Mouse (Mus musculus) hindbrain, embryonic 15.5 days (tissue): Measurements from ENCODE around the gene Pam. TPM values are rescaled to one million over a fixed set of nuclear protein-coding genes. Genes with fewer than 3 reads are reported as not detected.
A peak's percentile ranks its signal among the peaks of the same experiment; 100 is the strongest.
"Not testable (repeated sequence)": the region's sequence is repeated elsewhere in the genome, so short reads cannot be mapped to it uniquely, and the experiment has no call there.

ENCODE experiments used
- ATAC-seq: fragments of 200-750 bp; cut with Nextera tagmentation; 2 replicates; pipeline ENCODE4 v1.8.0; 2017; ENCODE audit warnings: low read depth, moderate number of reproducible peaks, moderate TSS enrichment; ENCODE audit not compliant: low FRiP score
- H3K27ac ChIP-seq: fragments of 300-500 bp; sonication (generic); replicated peaks from 2 replicates; pipeline ENCODE4 v1.5.1; 2015; ENCODE audit warnings: mild to moderate bottlenecking, inconsistent platforms
- H3K27me3 ChIP-seq: fragments of 300-500 bp; sonication (generic); 2 replicates; pipeline ENCODE4 v1.6.1; 2015; ENCODE audit warnings: control low read depth, inconsistent platforms
- H3K36me3 ChIP-seq: fragments of 300-500 bp; sonication (generic); 2 replicates; pipeline ENCODE4 v1.6.1; 2015; ENCODE audit warnings: control low read depth, inconsistent platforms
- H3K4me1 ChIP-seq: fragments of 300-500 bp; sonication (generic); replicated peaks from 2 replicates; pipeline ENCODE4 v1.6.1; 2015; ENCODE audit warnings: control low read depth, inconsistent platforms
- H3K4me2 ChIP-seq: fragments of 300-500 bp; sonication (generic); 2 replicates; pipeline ENCODE4 v1.6.1; 2015; ENCODE audit warnings: moderate library complexity, mild to moderate bottlenecking, inconsistent platforms
- H3K4me3 ChIP-seq: fragments of 300-500 bp; sonication (generic); 2 replicates; pipeline ENCODE4 v1.5.1; 2015; ENCODE audit warnings: mild to moderate bottlenecking, inconsistent platforms
- H3K9ac ChIP-seq: fragments of 300-500 bp; sonication (generic); 2 replicates; pipeline ENCODE4 v1.6.1; 2015; ENCODE audit warnings: inconsistent platforms
- H3K9me3 ChIP-seq: fragments of 300-500 bp; sonication (generic); 2 replicates; pipeline ENCODE4 v1.6.1; 2016; ENCODE audit warnings: control low read depth, inconsistent platforms
- WGBS: fragments of 180-500 bp; shearing (Covaris S2); methylation state at CpG from one replicate; pipeline ENCODE4 v1.1.7; 2015; 5-methylcytosine and 5-hydroxymethylcytosine counted together
- polyA plus RNA-seq: library from polyadenylated mRNA; unstranded; fragments of >200 nt; fragmentation: Nextera tagmentation; extraction: Ambion mirVana; gene quantifications from 2 replicates; pipeline ENCODE4 v1.2.1, GENCODE M21; 2015

Gene Pam
- polyA plus RNA-seq, 1 experiment from 2014 or later, result 29.8 TPM

DNA sequence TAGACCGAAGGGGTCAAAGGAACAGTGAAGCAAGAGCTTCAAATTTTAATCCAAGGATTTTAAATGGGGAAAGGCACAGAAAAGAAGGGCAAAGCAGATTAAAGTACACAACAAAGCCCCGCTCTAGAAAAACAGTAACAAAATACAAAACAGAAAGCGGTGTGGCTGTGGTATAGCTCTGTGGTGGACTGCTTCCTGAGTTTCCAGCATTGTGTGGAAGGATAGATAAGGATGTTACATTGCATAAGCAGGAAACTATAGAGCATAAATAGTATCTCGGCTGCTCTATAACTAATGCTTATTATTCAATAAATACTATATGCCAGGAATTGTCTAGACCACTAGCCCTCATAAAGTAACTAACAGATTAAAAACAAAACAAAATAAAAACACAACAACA, 67.5 kb downstream of the Pam start:
- ATAC-seq, result no peak
- Histone ChIP-seq H3K9ac (no peak overlapping the region), H3K9me3 (no peaks in the 10 kb centered on the region), H3K4me1 (no peaks in the 10 kb centered on the region; the same call in 1 of the 2 replicates), H3K36me3 (no peaks in the 10 kb centered on the region), H3K4me3 (no peak overlapping the region), H3K4me2 (no peak overlapping the region), H3K27me3 (no peaks in the 10 kb centered on the region), H3K27ac (no peak overlapping the region)
- WGBS, result 91% methylated on average over 4 of the region's 4 CpGs

DNA sequence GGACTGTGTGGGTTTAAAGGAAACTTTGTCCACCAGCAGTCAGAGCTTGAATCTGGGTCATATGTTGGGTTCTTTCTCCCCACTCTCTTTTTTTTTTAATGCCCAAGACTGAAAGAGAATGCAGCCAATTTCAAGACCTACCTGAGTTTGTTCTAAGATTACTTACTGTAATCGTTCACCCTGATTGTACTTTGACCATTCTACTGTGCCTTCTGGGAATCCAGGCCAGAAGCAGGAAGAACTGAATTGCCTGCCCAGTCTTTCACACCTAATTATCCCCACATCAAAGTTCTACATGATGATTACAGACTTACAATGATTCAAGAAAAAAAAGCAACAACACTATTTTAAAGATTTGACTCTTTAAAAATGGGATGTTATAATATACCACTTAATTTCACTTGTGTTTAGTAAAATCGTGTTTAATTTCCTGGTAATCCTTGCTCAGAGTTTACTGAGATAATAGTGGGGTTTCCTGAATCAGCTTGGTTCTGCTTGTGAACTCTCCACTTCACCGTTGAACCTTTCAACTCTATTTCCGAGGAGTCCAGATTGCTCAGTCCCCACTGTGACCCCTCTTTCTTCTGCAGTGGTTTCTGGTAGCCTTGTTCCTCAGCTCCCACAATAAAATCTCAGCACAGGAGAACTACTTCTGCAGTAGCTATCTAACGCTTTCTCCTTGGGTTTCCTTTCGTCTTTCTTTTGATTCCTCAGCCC, 69.4 kb downstream of the Pam start:
- Histone ChIP-seq H3K9me3 (no peaks in the 10 kb centered on the region), H3K4me2 (no peak overlapping the region), H3K4me3 (no peak overlapping the region), H3K27me3 (no peaks in the 10 kb centered on the region), H3K36me3 (no peaks in the 10 kb centered on the region), H3K9ac (no peak overlapping the region), H3K27ac (no peak overlapping the region), H3K4me1 (no peaks in the 10 kb centered on the region)
- 88% methylated on average over 6 of the region's 6 CpGs for WGBS
- no peak for ATAC-seq

DNA sequence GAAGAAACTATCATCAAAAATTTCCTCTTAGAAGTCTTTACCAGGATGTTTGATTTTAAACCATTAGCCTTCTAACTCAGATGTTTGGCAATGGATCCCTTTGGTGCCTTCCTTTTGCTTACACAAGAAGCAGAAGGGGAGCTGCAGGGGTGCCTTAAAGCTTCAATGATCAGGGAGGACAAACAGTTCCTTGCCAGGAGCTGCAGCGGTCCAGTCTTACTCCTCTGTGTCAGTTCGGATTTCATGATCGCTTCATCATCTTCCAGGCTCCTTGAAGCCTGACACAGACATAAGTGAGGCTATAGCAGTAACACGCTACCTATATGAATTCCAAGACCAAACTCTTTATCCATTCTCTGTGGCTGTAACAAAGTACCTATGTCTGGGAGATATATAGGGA, 71.6 kb downstream of the Pam start:
- H3K36me3 ChIP-seq, result no peaks in the 10 kb centered on the region
- no peak overlapping the region for H3K4me3 ChIP-seq
- no peaks in the 10 kb centered on the region for H3K27me3 ChIP-seq
- H3K9me3 ChIP-seq, result no peaks in the 10 kb centered on the region
- 86% methylated on average over 4 of the region's 4 CpGs for WGBS
- H3K9ac ChIP-seq, result no peak overlapping the region
- H3K27ac ChIP-seq, result no peak overlapping the region
- ATAC-seq, result no peak
- H3K4me1 ChIP-seq, result no peaks in the 10 kb centered on the region
- no peak overlapping the region for H3K4me2 ChIP-seq

GRCm38 (mm10) chr1:98018987-98019386, 76.5 kb downstream of the Pam start:
- Histone ChIP-seq H3K4me3 (no peak overlapping the region), H3K4me2 (no peak overlapping the region), H3K36me3 (no peaks in the 10 kb centered on the region), H3K27ac (no peak overlapping the region), H3K9me3 (no peaks in the 10 kb centered on the region), H3K9ac (no peak overlapping the region), H3K4me1 (no peaks in the 10 kb centered on the region), H3K27me3 (no peaks in the 10 kb centered on the region)
- ATAC-seq, result no peak
- WGBS, result 88% methylated on average over 9 of the region's 9 CpGs

DNA sequence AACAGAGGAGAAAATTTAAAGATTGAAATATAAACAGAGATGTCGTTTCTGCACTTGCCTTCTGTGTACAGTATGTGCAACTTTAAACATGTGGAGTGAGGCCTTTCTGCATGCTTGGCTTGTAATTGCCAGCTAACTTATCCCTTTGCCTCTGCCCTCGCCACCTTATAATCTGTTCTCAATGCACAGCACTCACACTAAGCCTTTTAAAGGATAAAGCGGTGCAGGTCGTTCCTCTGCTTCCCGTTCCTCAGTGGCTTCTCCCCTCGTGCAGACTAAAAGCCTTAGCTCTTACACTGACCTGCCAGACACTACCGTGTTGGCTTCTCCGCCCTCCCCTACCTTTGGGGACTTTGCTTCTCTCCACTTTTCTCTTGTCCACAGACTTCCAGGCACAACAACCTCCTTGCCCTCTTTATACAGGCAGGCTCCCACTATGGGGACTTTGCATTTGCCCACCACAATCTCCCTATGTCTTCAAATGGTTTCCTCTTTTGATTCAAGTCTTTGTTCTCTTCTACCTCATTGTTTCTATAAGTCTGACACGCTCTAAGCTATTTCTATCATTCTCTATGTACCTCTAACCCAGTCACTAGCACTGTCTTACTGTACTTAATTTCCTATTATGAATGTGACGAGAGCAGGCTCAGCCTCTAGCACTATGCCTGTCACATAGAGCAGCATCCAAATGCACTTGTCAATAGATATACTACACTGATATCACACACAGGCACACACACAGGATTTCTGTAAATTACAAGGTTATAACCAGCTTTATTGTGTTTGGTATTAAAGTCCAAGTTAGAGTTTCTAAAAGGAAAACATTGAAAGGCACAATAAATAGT, 79.2 kb downstream of the Pam start:
- no peak for ATAC-seq
- Histone ChIP-seq H3K9ac (no peak overlapping the region), H3K4me3 (no peak overlapping the region), H3K9me3 (no peaks in the 10 kb centered on the region), H3K36me3 (no peaks in the 10 kb centered on the region), H3K4me1 (no peaks in the 10 kb centered on the region), H3K27ac (0 out of 2 replicates have a peak overlapping the region, but pooled peaks have one; percentile 18), H3K27me3 (no peaks in the 10 kb centered on the region), H3K4me2 (no peak overlapping the region)
- 67% methylated on average over 10 of the region's 10 CpGs for WGBS

DNA sequence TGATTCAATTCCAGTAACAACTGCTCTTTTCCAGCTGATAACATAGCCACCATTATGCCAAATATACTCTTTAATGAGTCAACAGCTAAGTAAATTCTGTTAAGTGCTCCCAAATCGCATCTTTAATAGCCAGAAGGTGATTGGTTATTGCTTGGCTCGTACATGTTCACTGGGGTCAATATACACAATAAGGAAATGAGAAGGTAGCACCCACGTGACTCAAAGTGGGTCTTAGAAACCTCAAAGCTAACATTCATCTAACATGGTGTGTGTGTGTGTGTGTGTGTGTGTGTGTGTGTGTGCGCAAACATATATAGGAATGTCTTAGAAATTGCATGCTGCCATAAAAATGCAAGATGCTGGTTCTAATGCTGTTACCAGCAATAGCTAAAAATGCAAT, 79.9 kb downstream of the Pam start:
- Histone ChIP-seq H3K4me3 (no peak overlapping the region), H3K9ac (no peak overlapping the region), H3K9me3 (no peaks in the 10 kb centered on the region), H3K4me1 (no peaks in the 10 kb centered on the region), H3K27ac (no peak overlapping the region), H3K27me3 (no peaks in the 10 kb centered on the region), H3K4me2 (no peak overlapping the region), H3K36me3 (no peaks in the 10 kb centered on the region)
- ATAC-seq, result no peak
- 76% methylated on average over 4 of the region's 4 CpGs for WGBS

DNA sequence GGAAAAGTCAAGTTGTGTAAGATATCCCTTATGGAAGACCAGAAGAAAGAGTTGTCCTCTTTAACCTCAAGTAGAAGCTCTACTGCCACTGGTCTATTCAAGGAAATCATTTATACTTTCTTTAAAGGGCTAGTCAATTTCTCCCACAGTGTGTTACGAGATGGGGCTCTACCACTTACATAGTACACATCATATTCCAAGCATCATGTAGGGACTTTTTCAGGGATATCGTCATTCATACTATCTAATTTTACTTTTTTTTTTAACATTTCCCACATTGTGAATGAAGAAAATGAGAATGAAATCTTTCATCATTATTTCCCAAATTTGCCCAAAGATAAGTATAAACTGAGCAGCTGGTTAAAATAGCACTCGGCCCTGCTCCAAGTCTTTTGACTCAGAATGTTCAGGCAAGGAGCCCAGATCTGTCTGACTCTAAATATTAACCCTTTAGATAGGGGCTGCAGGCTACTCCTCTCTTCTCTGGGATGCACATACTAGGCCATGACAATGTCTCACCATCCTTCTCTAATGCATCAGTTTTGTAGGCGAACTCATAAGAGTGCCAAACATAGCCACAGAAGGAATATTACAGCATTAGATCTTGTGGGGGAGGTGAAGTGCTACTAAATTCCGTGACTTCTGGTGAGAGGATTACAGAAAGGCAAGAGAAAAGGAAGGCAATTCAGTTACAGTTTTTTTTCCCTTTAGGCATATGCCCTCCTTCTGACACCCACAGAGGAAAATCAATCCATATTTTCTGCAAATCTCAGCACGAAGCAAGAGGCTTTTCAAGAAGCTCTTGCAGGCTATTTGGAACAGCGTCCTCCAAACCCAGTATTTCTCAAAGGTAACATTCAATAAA, 92.7 kb downstream of the Pam start:
- Histone ChIP-seq H3K4me1 (peaks cover 9% of the 10 kb centered on the region), H3K9ac (no peak overlapping the region), H3K27ac (peak overlapping the region; percentile 53), H3K9me3 (no peaks in the 10 kb centered on the region), H3K27me3 (no peaks in the 10 kb centered on the region), H3K36me3 (no peaks in the 10 kb centered on the region), H3K4me2 (no peak overlapping the region), H3K4me3 (no peak overlapping the region)
- WGBS, result 65% methylated on average over 7 of the region's 7 CpGs
- peak; percentile 76; the same call in 1 of the 2 replicates for ATAC-seq

- H3K9me3 ChIP-seq, result no peaks in the 10 kb centered on the region
- no peak overlapping the region for H3K4me2 ChIP-seq
- H3K4me3 ChIP-seq, result no peak overlapping the region
- H3K36me3 ChIP-seq, result no peaks in the 10 kb centered on the region
- H3K9ac ChIP-seq, result no peak overlapping the region
- no peak overlapping the region for H3K27ac ChIP-seq
- 91% methylated on average over 2 of the region's 2 CpGs for WGBS
- H3K4me1 ChIP-seq, result peaks cover 9% of the 10 kb centered on the region
- ATAC-seq, result no peak
- H3K27me3 ChIP-seq, result no peaks in the 10 kb centered on the region
Observed at GRCm38 (mm10) chr1:97999465-97999864, 96.0 kb downstream of the Pam start.

DNA sequence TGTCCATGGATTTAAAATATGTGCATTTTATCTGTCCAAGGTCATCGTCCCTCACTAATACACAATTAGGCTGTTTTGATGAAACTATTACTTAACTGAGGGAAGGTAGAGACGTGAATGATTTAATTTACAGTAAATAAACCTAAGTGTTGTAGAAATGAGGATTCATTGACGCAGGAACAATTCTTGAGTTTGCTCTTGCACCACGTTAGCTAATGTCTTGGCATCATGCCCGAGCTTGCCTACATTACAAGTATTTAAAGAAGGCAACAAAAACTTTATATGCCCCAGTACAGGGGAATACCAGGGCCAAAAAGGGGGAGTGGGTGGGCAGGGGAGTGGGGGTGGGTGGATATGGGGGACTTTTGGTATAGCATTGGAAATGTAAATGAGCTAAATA, 96.5 kb downstream of the Pam start:
- H3K9ac ChIP-seq, H3K27me3 ChIP-seq, H3K36me3 ChIP-seq, H3K4me1 ChIP-seq, H3K4me2 ChIP-seq, ATAC-seq, H3K9me3 ChIP-seq, H3K4me3 ChIP-seq, H3K27ac ChIP-seq: not testable (repeated sequence)
- 71% methylated on average over 5 of the region's 5 CpGs for WGBS

GRCm38 (mm10) chr1:97997088-97997487, 98.4 kb downstream of the Pam start:
- Histone ChIP-seq H3K4me2 (no peak overlapping the region), H3K4me3 (no peak overlapping the region), H3K9ac (no peak overlapping the region), H3K4me1 (0 out of 2 replicates have a peak, but pooled peaks cover under 1% of the 10 kb centered on the region), H3K27ac (no peak overlapping the region), H3K9me3 (no peaks in the 10 kb centered on the region), H3K27me3 (no peaks in the 10 kb centered on the region), H3K36me3 (no peaks in the 10 kb centered on the region)
- ATAC-seq, result no peak
- 79% methylated on average over 1 of the region's 1 CpGs for WGBS

GRCm38 (mm10) chr1:97991976-97992375, 103.5 kb downstream of the Pam start:
- no peaks in the 10 kb centered on the region for H3K4me1 ChIP-seq
- no peak overlapping the region for H3K9ac ChIP-seq
- H3K9me3 ChIP-seq, result no peaks in the 10 kb centered on the region
- H3K4me2 ChIP-seq, result no peak overlapping the region
- no peaks in the 10 kb centered on the region for H3K27me3 ChIP-seq
- 82% methylated on average over 3 of the region's 3 CpGs for WGBS
- H3K4me3 ChIP-seq, result no peak overlapping the region
- no peak for ATAC-seq
- H3K36me3 ChIP-seq, result no peaks in the 10 kb centered on the region
- H3K27ac ChIP-seq, result no peak overlapping the region

GRCm38 (mm10) chr1:97983189-97983588, 112.3 kb downstream of the Pam start:
- Histone ChIP-seq H3K4me1 (no peaks in the 10 kb centered on the region), H3K36me3 (no peaks in the 10 kb centered on the region), H3K9me3 (0 out of 2 replicates have a peak, but pooled peaks cover 5% of the 10 kb centered on the region), H3K27me3 (no peaks in the 10 kb centered on the region), H3K4me2 (no peak overlapping the region), H3K9ac (no peak overlapping the region), H3K27ac (no peak overlapping the region), H3K4me3 (no peak overlapping the region)
- WGBS, result 83% methylated on average over 1 of the region's 1 CpGs
- ATAC-seq, result no peak
